Mouse (Mus musculus) C2C12 (cell line): ENCODE data around the gene Htr6.

Experiments
- CEBPB ChIP-seq: IDR thresholded peaks from one replicate; pipeline ENCODE4 v1.6.1; 2011; ENCODE audit warnings: low read depth, mild to moderate bottlenecking, control low read depth, moderate library complexity
- CTCF ChIP-seq: IDR thresholded peaks from one replicate; pipeline ENCODE4 v1.5.1; 2011; ENCODE audit not compliant: control insufficient read depth, insufficient read depth, insufficient read length
- FOSL1 ChIP-seq: IDR thresholded peaks from one replicate; pipeline ENCODE4 v1.8.0; 2011; ENCODE audit warnings: mild to moderate bottlenecking, low read length; ENCODE audit not compliant: poor library complexity, insufficient read depth, severe bottlenecking
- MAX ChIP-seq: IDR thresholded peaks from one replicate; pipeline ENCODE4 v1.6.1; 2011; ENCODE audit warnings: mild to moderate bottlenecking, control low read depth
- MYOG ChIP-seq: IDR thresholded peaks from one replicate; pipeline ENCODE4 v1.6.1; 2011; ENCODE audit not compliant: control insufficient read depth, insufficient read length; ENCODE audit errors: extremely low read depth
- USF1 ChIP-seq: IDR thresholded peaks from one replicate; pipeline ENCODE4 v1.6.1; 2011; ENCODE audit warnings: low read depth, mild to moderate bottlenecking, control low read depth, moderate library complexity

DNA sequence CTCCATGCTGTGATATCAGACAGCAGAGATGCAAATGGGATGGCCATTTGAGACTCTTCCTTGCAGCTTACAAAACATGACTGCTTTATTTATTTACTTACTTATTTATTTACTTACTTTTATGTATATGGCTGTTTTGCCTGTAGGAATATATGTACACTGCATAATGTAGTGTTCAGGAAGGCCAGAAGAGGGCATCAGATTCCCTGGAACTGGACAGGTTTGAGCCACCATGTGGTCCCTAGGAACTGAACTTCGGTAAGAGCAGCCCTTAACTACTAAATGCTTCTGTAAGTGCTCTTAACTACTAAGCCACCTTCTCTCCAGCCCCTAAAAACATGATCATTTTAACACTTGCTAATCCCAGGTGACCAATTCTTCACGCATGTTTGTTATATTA, 2.9 kb upstream of the Htr6 start:
- no peak for TF ChIP-seq CTCF
- no peak for TF ChIP-seq CEBPB
- no peak for TF ChIP-seq FOSL1
- no peak for TF ChIP-seq USF1
- no peak for TF ChIP-seq MAX
- TF ChIP-seq MYOG = no peak
